Mouse (Mus musculus): Measurements from ENCODE around the gene Tab3. TPM values are rescaled to one million over a fixed set of nuclear protein-coding genes. Genes with fewer than 3 reads are reported as not detected.

Tab3 gene
- polyA plus RNA-seq (2012; rRNA removed): 0.99 and 3.8 TPM in 2 replicates

- WGBS: 17% methylated on average over 55 of the region's 64 CpGs
- DNase-seq (ENCODE audit: low read depth, low spot score): peak; percentile 67
Measured at GRCm38 (mm10) chrX:85573532-85574181, at the start of gene Tab3. Gene Tab3, plus strand, starts transcription at chrX:85574022.

- WGBS: 20% methylated on average over 1 of the region's 1 CpGs
- DNase-seq (ENCODE audit: low read depth, low spot score): no peak
Measured at GRCm38 (mm10) chrX:85525545-85525944, 48.3 kb upstream of the Tab3 start.

GRCm38 (mm10) chrX:85526263-85527019, 47.4 kb upstream of the Tab3 start:
- no peak for DNase-seq (ENCODE audit: low read depth, low spot score)
- WGBS: 36% methylated on average over 5 of the region's 5 CpGs

GRCm38 (mm10) chrX:85558931-85559330, 14.9 kb upstream of the Tab3 start:
- 75% methylated on average over 2 of the region's 2 CpGs for WGBS
- DNase-seq (ENCODE audit: low read depth, low spot score): no peak

GRCm38 (mm10) chrX:85566256-85566655, 7.6 kb upstream of the Tab3 start:
- 86% methylated on average over 4 of the region's 4 CpGs for WGBS

GRCm38 (mm10) chrX:85574182-85574541, 340 bp downstream of the Tab3 start:
- no peak for DNase-seq (ENCODE audit: low read depth, low spot score)

More at GRCm38 (mm10) chrX:85566256-85566655, 7.6 kb upstream of the Tab3 start:
- no peak for DNase-seq (ENCODE audit: low read depth, low spot score)

GRCm38 (mm10) chrX:85576310-85576709, 2.5 kb downstream of the Tab3 start:
- DNase-seq (ENCODE audit: low read depth, low spot score): no peak
- WGBS: 82% methylated on average over 6 of the region's 6 CpGs

More at GRCm38 (mm10) chrX:85574182-85574541, 340 bp downstream of the Tab3 start:
- WGBS: 30% methylated on average over 23 of the region's 34 CpGs

GRCm38 (mm10) chrX:85580768-85581167, 6.9 kb downstream of the Tab3 start:
- no peak for DNase-seq (ENCODE audit: low read depth, low spot score)
- 34% methylated on average over 2 of the region's 2 CpGs for WGBS

GRCm38 (mm10) chrX:85582517-85582916, 8.7 kb downstream of the Tab3 start:
- WGBS: 81% methylated on average over 1 of the region's 1 CpGs
- no peak for DNase-seq (ENCODE audit: low read depth, low spot score)

- DNase-seq (ENCODE audit: low read depth, low spot score): no peak
Measured at GRCm38 (mm10) chrX:85585575-85585974, 11.8 kb downstream of the Tab3 start.

- DNase-seq (ENCODE audit: low read depth, low spot score): no peak
- 91% methylated on average over 2 of the region's 2 CpGs for WGBS
Measured at GRCm38 (mm10) chrX:85614701-85615100, 40.9 kb downstream of the Tab3 start.

- DNase-seq (ENCODE audit: low read depth, low spot score): peak; percentile 3
Measured at GRCm38 (mm10) chrX:85646204-85646777, 72.5 kb downstream of the Tab3 start.

GRCm38 (mm10) chrX:85676808-85677207, 103.0 kb downstream of the Tab3 start:
- DNase-seq (ENCODE audit: low read depth, low spot score): no peak
- 13% methylated on average over 7 of the region's 7 CpGs for WGBS

More at GRCm38 (mm10) chrX:85646204-85646777, 72.5 kb downstream of the Tab3 start:
- 37% methylated on average over 8 of the region's 8 CpGs for WGBS

GRCm38 (mm10) chrX:85682125-85682524, 108.3 kb downstream of the Tab3 start:
- WGBS: 26% methylated on average over 1 of the region's 1 CpGs

GRCm38 (mm10) chrX:85683723-85684122, 109.9 kb downstream of the Tab3 start:
- WGBS: 59% methylated on average over 2 of the region's 2 CpGs
- no peak for DNase-seq (ENCODE audit: low read depth, low spot score)

More at GRCm38 (mm10) chrX:85682125-85682524, 108.3 kb downstream of the Tab3 start:
- DNase-seq (ENCODE audit: low read depth, low spot score): no peak

Other genes with a start within 250 kb of the Tab3 start
- 7.8 and 17.2 TPM in 2 replicates for gene Gk, start 202.8 kb downstream of the Tab3 start, polyA plus RNA-seq (2012; rRNA removed)